Mouse (Mus musculus) C2C12 (cell line): Measurements from ENCODE around the gene Pdzrn3. TPM values are rescaled to one million over a fixed set of nuclear protein-coding genes. Genes with fewer than 3 reads are reported as not detected.

Experiments
- H3K27me3 ChIP-seq: one replicate; pipeline ENCODE4 v1.6.1; 2011; ENCODE audit not compliant: control insufficient read depth, insufficient read depth, insufficient read length
- H3K36me3 ChIP-seq: one replicate; pipeline ENCODE4 v1.6.1; 2011; ENCODE audit not compliant: control insufficient read depth, insufficient read depth
- H3K4me3 ChIP-seq: one replicate; pipeline ENCODE4 v1.5.1; 2011; ENCODE audit warnings: mild to moderate bottlenecking, control low read depth; ENCODE audit not compliant: poor library complexity, insufficient read depth, severe bottlenecking
- H3K79me2 ChIP-seq: one replicate; pipeline ENCODE4 v1.6.1; 2011; ENCODE audit not compliant: control insufficient read depth, insufficient read depth
- H3K79me3 ChIP-seq: one replicate; pipeline ENCODE4 v1.6.1; 2011; ENCODE audit warnings: low read depth, control low read depth
- H3ac ChIP-seq: one replicate; pipeline ENCODE3; 2011; ENCODE audit warnings: low read depth; ENCODE audit not compliant: control insufficient read depth, insufficient read length
- CEBPB ChIP-seq: IDR thresholded peaks from one replicate; pipeline ENCODE4 v1.6.1; 2011; ENCODE audit warnings: low read depth, mild to moderate bottlenecking, control low read depth, moderate library complexity
- CTCF ChIP-seq: IDR thresholded peaks from one replicate; pipeline ENCODE4 v1.5.1; 2011; ENCODE audit not compliant: control insufficient read depth, insufficient read depth, insufficient read length
- FOSL1 ChIP-seq: IDR thresholded peaks from one replicate; pipeline ENCODE4 v1.8.0; 2011; ENCODE audit warnings: mild to moderate bottlenecking, low read length; ENCODE audit not compliant: poor library complexity, insufficient read depth, severe bottlenecking
- MAX ChIP-seq: IDR thresholded peaks from one replicate; pipeline ENCODE4 v1.6.1; 2011; ENCODE audit warnings: mild to moderate bottlenecking, control low read depth
- MYOD1 ChIP-seq: IDR thresholded peaks from one replicate; pipeline ENCODE4 v1.6.1; 2011; ENCODE audit warnings: low read depth; ENCODE audit not compliant: control insufficient read depth, insufficient read length
- MYOG ChIP-seq: IDR thresholded peaks from one replicate; pipeline ENCODE4 v1.6.1; 2011; ENCODE audit not compliant: control insufficient read depth, insufficient read length; ENCODE audit errors: extremely low read depth
- USF1 ChIP-seq: IDR thresholded peaks from one replicate; pipeline ENCODE4 v1.6.1; 2011; ENCODE audit warnings: low read depth, mild to moderate bottlenecking, control low read depth, moderate library complexity
- polyA plus RNA-seq: library from polyadenylated mRNA; unstranded; fragments of >200 nt; fragmentation: generic; extraction: Trizol; gene quantifications from one replicate; pipeline ENCODE4 v1.2.1, GENCODE M21; 2012; ENCODE audit warnings: missing spikeins

Pdzrn3 gene
- polyA plus RNA-seq, 1 experiment: 10.5 TPM

DNA sequence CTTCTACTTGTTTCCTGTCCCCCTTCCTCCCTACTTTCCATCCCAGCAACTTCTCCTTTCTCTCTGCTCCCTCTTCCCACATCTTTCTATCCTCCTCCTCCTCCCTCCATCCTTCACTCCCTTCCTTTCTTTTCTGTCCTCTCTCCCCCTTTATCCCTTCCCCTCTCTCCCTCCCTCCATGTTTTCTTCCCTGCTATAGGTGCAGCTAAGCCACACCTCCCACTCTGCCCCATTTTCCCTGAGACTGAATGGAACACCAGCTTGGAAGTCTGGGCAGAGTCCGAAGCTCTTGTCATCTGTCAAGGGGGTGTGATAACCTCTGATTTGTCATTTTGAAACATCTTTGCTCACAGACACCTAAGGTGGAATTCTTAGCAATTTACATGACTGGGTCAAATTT, 22.8 kb downstream of the Pdzrn3 start:
- Histone ChIP-seq H3K36me3 (no peaks in the 10 kb centered on the region), H3K27me3 (no peaks in the 10 kb centered on the region), H3K79me2 (no peaks in the 10 kb centered on the region), H3K4me3 (no peak overlapping the region), H3K79me3 (no peaks in the 10 kb centered on the region), H3ac (no peak overlapping the region)
- TF ChIP-seq CEBPB (no peak), USF1 (no peak), MYOD1 (no peak), MAX (no peak), FOSL1 (no peak), MYOG (no peak)

DNA sequence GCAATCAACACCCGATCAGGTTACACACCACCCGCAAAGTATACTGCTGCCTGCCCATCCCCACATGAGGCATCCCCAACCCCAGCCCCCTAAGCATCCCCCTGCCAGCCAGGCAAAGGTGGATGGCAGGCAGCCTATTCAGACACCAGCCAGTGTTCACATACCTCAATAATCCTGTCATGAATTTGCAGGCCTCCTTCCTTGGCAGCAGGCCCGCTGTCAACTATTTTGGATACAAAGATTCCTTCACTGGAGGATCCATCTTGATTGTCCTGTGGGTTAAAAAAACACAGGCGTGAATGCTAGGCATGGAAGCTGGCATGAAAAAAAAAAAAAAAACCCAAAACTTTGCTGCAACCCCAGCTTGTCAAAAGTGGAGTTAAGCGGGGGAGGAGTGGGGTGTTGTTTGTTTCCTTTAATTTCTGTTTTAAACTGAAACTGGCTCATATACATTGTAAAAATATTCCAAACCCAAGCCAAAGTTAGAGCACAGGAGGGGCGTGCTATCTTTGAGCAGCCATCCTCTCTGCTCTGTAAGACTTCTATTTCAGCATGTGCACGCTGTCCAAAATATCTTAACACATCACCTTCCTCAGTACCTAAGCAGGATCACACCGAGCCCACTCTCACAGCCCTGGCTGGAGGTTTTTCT, 23.3 kb downstream of the Pdzrn3 start:
- Histone ChIP-seq H3K27me3 (no peaks in the 10 kb centered on the region), H3K36me3 (no peaks in the 10 kb centered on the region), H3ac (no peak overlapping the region), H3K79me2 (no peaks in the 10 kb centered on the region), H3K4me3 (no peak overlapping the region), H3K79me3 (no peaks in the 10 kb centered on the region)
- no peak for TF ChIP-seq MAX
- no peak for TF ChIP-seq FOSL1
- TF ChIP-seq MYOD1: no peak
- TF ChIP-seq CTCF: no peak
- no peak for TF ChIP-seq USF1
- no peak for TF ChIP-seq CEBPB
- TF ChIP-seq MYOG: no peak

DNA sequence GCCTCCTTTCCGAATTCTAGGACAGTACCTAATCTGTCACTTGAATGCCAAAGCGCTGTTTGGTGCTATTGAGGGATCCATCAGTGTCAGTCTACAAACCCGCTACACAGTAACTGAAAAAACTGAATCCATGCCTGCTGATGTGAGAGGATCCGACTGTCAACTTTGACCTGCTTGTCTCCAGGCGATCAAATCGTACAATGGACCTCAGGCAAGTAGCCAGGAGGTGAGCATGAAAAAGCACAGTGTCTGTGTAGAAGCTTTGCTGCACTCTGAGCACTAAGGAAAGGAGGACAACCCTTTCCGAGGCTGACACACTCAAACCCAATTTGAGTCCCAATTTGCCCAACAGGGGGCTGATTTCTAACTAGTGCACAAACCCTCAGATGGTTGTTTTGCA, 24.0 kb downstream of the Pdzrn3 start:
- Histone ChIP-seq H3K4me3 (no peak overlapping the region), H3K27me3 (no peaks in the 10 kb centered on the region), H3ac (no peak overlapping the region), H3K79me2 (no peaks in the 10 kb centered on the region), H3K79me3 (no peaks in the 10 kb centered on the region), H3K36me3 (no peaks in the 10 kb centered on the region)
- TF ChIP-seq MYOD1 (no peak), CTCF (no peak), MYOG (no peak), FOSL1 (no peak), CEBPB (no peak), MAX (no peak), USF1 (no peak)

DNA sequence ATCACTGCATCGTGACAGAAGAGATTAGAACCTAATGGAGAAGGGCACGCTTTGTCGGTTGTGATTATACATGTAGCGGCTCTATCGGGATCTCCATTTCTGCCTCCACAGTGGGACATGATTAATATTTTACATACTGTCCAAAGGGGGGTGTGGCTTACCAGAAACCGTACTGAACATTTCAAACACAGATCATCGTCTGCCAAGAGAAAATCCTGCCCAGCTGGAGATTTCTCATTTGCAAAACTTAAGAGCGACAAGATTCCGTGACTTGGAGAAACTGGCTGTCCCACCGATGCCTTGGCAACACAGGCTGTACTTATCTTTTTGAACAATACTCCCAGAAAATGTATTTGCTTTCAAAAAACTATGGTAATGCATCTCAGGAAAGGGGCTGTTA, 25.1 kb downstream of the Pdzrn3 start:
- H3ac ChIP-seq: no peak overlapping the region
- H3K27me3 ChIP-seq: no peaks in the 10 kb centered on the region
- no peaks in the 10 kb centered on the region for H3K36me3 ChIP-seq
- H3K79me3 ChIP-seq: no peaks in the 10 kb centered on the region
- TF ChIP-seq USF1: no peak
- no peak overlapping the region for H3K4me3 ChIP-seq
- no peaks in the 10 kb centered on the region for H3K79me2 ChIP-seq

DNA sequence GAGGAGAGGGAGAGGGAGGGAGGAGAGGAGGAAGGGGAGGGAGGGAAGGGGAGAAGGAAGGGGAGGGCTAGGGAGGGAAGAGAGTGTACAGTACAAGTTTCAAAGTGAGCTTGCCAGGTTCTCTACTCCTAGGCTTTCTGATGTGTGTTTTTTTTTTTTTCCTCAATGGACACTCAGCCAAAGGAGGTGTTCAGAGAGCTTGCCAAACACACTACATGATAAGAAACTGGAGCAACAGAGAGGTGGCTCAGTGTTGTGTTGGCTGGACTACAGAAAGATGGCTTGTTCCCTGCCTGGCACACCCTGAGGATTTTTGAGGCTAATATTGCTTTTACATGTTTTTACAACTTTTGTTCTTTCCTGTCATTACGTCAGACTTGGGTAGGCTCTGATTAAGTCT, 26.6 kb downstream of the Pdzrn3 start:
- H3K27me3 ChIP-seq: no peaks in the 10 kb centered on the region
- H3K4me3 ChIP-seq: no peak overlapping the region
- no peaks in the 10 kb centered on the region for H3K79me2 ChIP-seq
- no peaks in the 10 kb centered on the region for H3K79me3 ChIP-seq
- H3ac ChIP-seq: no peak overlapping the region
- no peaks in the 10 kb centered on the region for H3K36me3 ChIP-seq
- TF ChIP-seq MAX (no peak), MYOG (no peak), MYOD1 (no peak), CEBPB (no peak), FOSL1 (no peak), USF1 (no peak), CTCF (no peak)

DNA sequence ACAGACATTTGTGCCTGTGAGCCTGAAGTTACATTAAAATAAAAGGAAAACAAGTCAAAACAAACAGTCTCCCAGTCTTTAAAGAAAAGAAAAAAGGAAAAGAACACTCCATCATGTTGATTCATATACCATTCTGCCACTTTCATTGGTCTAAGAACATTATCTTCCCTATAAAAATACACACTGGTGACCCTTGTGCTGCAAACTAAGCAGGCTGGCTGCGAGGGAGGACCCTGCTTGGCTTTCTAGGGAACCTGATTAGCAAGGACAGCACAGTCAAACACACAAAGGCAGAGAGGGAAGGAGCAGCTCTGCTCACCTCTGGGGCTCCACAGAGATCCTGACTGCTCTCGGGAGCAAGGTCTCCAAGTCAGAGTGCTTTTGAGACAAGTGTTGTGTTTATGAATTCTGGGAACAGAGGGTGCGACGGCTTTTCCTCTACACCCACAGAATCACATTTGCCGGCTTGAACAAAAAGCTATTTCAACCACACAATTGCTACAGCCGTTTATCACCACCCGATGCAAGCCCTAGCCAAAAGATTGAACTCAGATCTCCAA, 27.2 kb downstream of the Pdzrn3 start:
- Histone ChIP-seq H3K79me3 (no peaks in the 10 kb centered on the region), H3K27me3 (no peaks in the 10 kb centered on the region), H3K79me2 (no peaks in the 10 kb centered on the region), H3K36me3 (no peaks in the 10 kb centered on the region), H3K4me3 (no peak overlapping the region), H3ac (no peak overlapping the region)
- TF ChIP-seq CTCF: no peak
- TF ChIP-seq MAX: no peak
- TF ChIP-seq MYOD1: no peak
- no peak for TF ChIP-seq FOSL1
